9 mouse cellular contexts compared by ENCODE assay signal in genomic region chr14:121824322-121825103, GRCm38 (mm10). TPM values are rescaled to one million over a fixed set of nuclear protein-coding genes. Genes with fewer than 3 reads are reported as not detected.
DNase-seq lines count a peak whose midpoint lies in the region; ATAC-seq lines count a peak whose summit lies in the region.
"Had no signal": no experiment of that assay in that cellular context is flagged by ENCODE, and none has a peak within 500 bp of the region (broad histone marks: within the 10 kb centered on the region; RNA-seq: fewer than 3 reads in every experiment).

No protein-coding gene starts in this region.

- no peaks in the 10 kb centered on the region for H3K36me3 ChIP-seq in kidney, embryonic 14.5 days (ENCODE audit: control insufficient read depth, insufficient read depth, low read length)
- no peaks in the 10 kb centered on the region for H3K36me3 ChIP-seq in hindbrain, embryonic 12.5 days
- no peaks in the 10 kb centered on the region for H3K36me3 ChIP-seq in forebrain, embryonic 15.5 days
- H3K36me3 ChIP-seq: midbrain, embryonic 12.5 days had no signal

- 0 out of 2 replicates have a peak, but pooled peaks cover 3% of the 10 kb centered on the region for H3K9me3 ChIP-seq in kidney, embryonic 14.5 days (ENCODE audit: control insufficient read depth, low read length)
- H3K9me3 ChIP-seq in hindbrain, embryonic 12.5 days (replicated peaks) = peaks cover 4% of the 10 kb centered on the region; the same call in 1 of the 2 replicates
- no peaks in the 10 kb centered on the region for H3K9me3 ChIP-seq in forebrain, embryonic 15.5 days

- WGBS in kidney, embryonic 14.5 days = 56% methylated on average over 11 of the region's 11 CpGs
- WGBS in hindbrain, embryonic 12.5 days = 67% methylated on average over 11 of the region's 11 CpGs
- 72% methylated on average over 11 of the region's 11 CpGs for WGBS in forebrain, embryonic 15.5 days

- peak; percentile 79 for ATAC-seq in kidney, embryonic 14.5 days (ENCODE audit: low FRiP score, low TSS enrichment)
- no peak for ATAC-seq in hindbrain, embryonic 12.5 days (ENCODE audit: low FRiP score)
- no peak for ATAC-seq in forebrain, embryonic 15.5 days (replicated peaks)

- no peak overlapping the region for H3K4me3 ChIP-seq in kidney, embryonic 14.5 days (ENCODE audit: low read length)
- no peak overlapping the region for H3K4me3 ChIP-seq in hindbrain, embryonic 12.5 days
- H3K4me3 ChIP-seq in forebrain, embryonic 15.5 days = no peak overlapping the region
- H3K4me3 ChIP-seq: midbrain, embryonic 12.5 days had no signal

- H3K27ac ChIP-seq in kidney, embryonic 14.5 days (ENCODE audit: low read depth, low read length) = peak overlapping the region; percentile 42; the same call in 1 of the 2 replicates
- H3K27ac ChIP-seq in hindbrain, embryonic 12.5 days = no peak overlapping the region
- no peak overlapping the region for H3K27ac ChIP-seq in forebrain, embryonic 15.5 days (replicated peaks)
- H3K27ac ChIP-seq: midbrain, embryonic 12.5 days had no signal

- H3K4me1 ChIP-seq in kidney, embryonic 14.5 days (ENCODE audit: control insufficient read depth, insufficient read depth, low read length) = peaks cover 12% of the 10 kb centered on the region
- H3K4me1 ChIP-seq in hindbrain, embryonic 12.5 days = no peaks in the 10 kb centered on the region
- no peaks in the 10 kb centered on the region for H3K4me1 ChIP-seq in forebrain, embryonic 15.5 days
- H3K4me1 ChIP-seq: midbrain, embryonic 12.5 days had no signal

- H3K9ac ChIP-seq in kidney, embryonic 14.5 days (ENCODE audit: low read depth, low read length) = no peak overlapping the region
- H3K9ac ChIP-seq in hindbrain, embryonic 12.5 days = no peak overlapping the region
- no peak overlapping the region for H3K9ac ChIP-seq in forebrain, embryonic 15.5 days (replicated peaks)
- H3K9ac ChIP-seq: midbrain, embryonic 12.5 days had no signal

- H3K4me2 ChIP-seq in kidney, embryonic 14.5 days (replicated peaks; ENCODE audit: low read depth, low read length) = no peak overlapping the region
- no peak overlapping the region for H3K4me2 ChIP-seq in hindbrain, embryonic 12.5 days (replicated peaks)
- H3K4me2 ChIP-seq in forebrain, embryonic 15.5 days (replicated peaks) = no peak overlapping the region
- H3K4me2 ChIP-seq: midbrain, embryonic 12.5 days had no signal

- peak; percentile 44 for DNase-seq in ZHBTc4 (ENCODE audit: low read depth, low spot score)
- peak; percentile 87 to 91 for DNase-seq in cerebellum, adult 18-20 months
- DNase-seq in heart, adult 18-20 months = peak; percentile 81 to 92
- DNase-seq in lung, postnatal 14 days = peak; percentile 64
- DNase-seq in thymus, postnatal 14 days = peak; percentile 43

- no peaks in the 10 kb centered on the region for H3K27me3 ChIP-seq in kidney, embryonic 14.5 days (ENCODE audit: control insufficient read depth, insufficient read depth, low read length)
- no peaks in the 10 kb centered on the region for H3K27me3 ChIP-seq in hindbrain, embryonic 12.5 days
- H3K27me3 ChIP-seq in forebrain, embryonic 15.5 days = no peaks in the 10 kb centered on the region
- H3K27me3 ChIP-seq: midbrain, embryonic 12.5 days had no signal

RNA-seq across cellular contexts. Expression of gene Dock9, which starts 26.9 kb away (rescaled TPM):
- total RNA-seq in heart, adult 18-20 months (2021) = 10 to 100 TPM; 21.6 to 27.8 TPM
- polyA plus RNA-seq in kidney, embryonic 14.5 days (2014; fragmentation: Nextera tagmentation; extraction: Ambion mirVana) = 8.3 and 14.3 TPM in 2 replicates
- 6.2 and 7.1 TPM in 2 replicates for polyA plus RNA-seq in hindbrain, embryonic 12.5 days (2016; fragmentation: Nextera tagmentation; extraction: Ambion mirVana)
- polyA plus RNA-seq in forebrain, embryonic 15.5 days (2015; fragmentation: Nextera tagmentation; extraction: Ambion mirVana) = 10.6 and 11.1 TPM in 2 replicates

RNA-seq across cellular contexts. Expression of gene Ubac2, which starts 53.9 kb away (rescaled TPM):
- total RNA-seq in heart, adult 18-20 months (2021) = 10 to 100 TPM; 28.9 to 31.0 TPM
- polyA plus RNA-seq in kidney, embryonic 14.5 days (2014; fragmentation: Nextera tagmentation; extraction: Ambion mirVana) = 49.4 and 78.2 TPM in 2 replicates
- polyA plus RNA-seq in hindbrain, embryonic 12.5 days (2016; fragmentation: Nextera tagmentation; extraction: Ambion mirVana) = 60.0 and 60.3 TPM in 2 replicates
- 51.8 and 53.5 TPM in 2 replicates for polyA plus RNA-seq in forebrain, embryonic 15.5 days (2015; fragmentation: Nextera tagmentation; extraction: Ambion mirVana)
